Mouse (Mus musculus) thymus, adult 2 months (tissue): ENCODE results near the gene Xpo1. TPM values are rescaled to one million over a fixed set of nuclear protein-coding genes. Genes with fewer than 3 reads are reported as not detected.

Source experiments
- DNase-seq: peaks from one replicate; pipeline ENCODE4 v3.0.0; 2021
- H3K27ac ChIP-seq: fragments of 200-500 bp; 2 replicates; pipeline ENCODE4 v1.5.1; 2012; ENCODE audit warnings: low read length, control low read depth; ENCODE audit not compliant: control insufficient read depth, insufficient read depth
- H3K27me3 ChIP-seq: fragments of 200-500 bp; 2 replicates; pipeline ENCODE4 v1.6.1; 2012; ENCODE audit warnings: mild to moderate bottlenecking, low read length, moderate library complexity, mixed read lengths; ENCODE audit not compliant: control insufficient read depth, insufficient read depth
- H3K36me3 ChIP-seq: fragments of 200-500 bp; 2 replicates; pipeline ENCODE4 v1.6.1; 2012; ENCODE audit warnings: mild to moderate bottlenecking, low read length, moderate library complexity; ENCODE audit not compliant: control insufficient read depth, insufficient read depth
- H3K4me1 ChIP-seq: fragments of 200-500 bp; replicated peaks from 2 replicates; pipeline ENCODE4 v1.6.1; 2012; ENCODE audit warnings: low read length; ENCODE audit not compliant: control insufficient read depth, insufficient read depth
- H3K4me3 ChIP-seq: fragments of 200-500 bp; 2 replicates; pipeline ENCODE4 v1.5.1; 2012; ENCODE audit warnings: mild to moderate bottlenecking, low read length, control low read depth, moderate library complexity; ENCODE audit not compliant: control insufficient read depth, insufficient read depth
- CTCF ChIP-seq: fragments of 200-500 bp; IDR thresholded peaks from 2 replicates; pipeline ENCODE4 v1.5.1; 2012; ENCODE audit warnings: mild to moderate bottlenecking, control low read depth, low read length, moderate library complexity, borderline replicate concordance; ENCODE audit not compliant: control insufficient read depth, poor library complexity, insufficient read depth; ENCODE audit errors: extremely low read depth
- POLR2A ChIP-seq: fragments of 200-500 bp; IDR thresholded peaks from 2 replicates; pipeline ENCODE4 v1.6.1; 2012; ENCODE audit warnings: mild to moderate bottlenecking, low read length, control low read depth, moderate library complexity; ENCODE audit not compliant: control insufficient read depth, poor library complexity, insufficient read depth; ENCODE audit errors: extremely low read depth
- WGBS: fragments of 180-500 bp; shearing (Covaris S2); methylation state at CpG from one replicate; pipeline ENCODE4 v1.1.7; 2018; 5-methylcytosine and 5-hydroxymethylcytosine counted together
- polyA plus RNA-seq: library from polyadenylated mRNA; depleted of rRNA; stranded (reverse); fragments of >200 nt; gene quantifications from 2 replicates; pipeline ENCODE4 v1.2.3, GENCODE M21; 2012; rRNA removed

The Xpo1 gene
- polyA plus RNA-seq, 1 experiment = 9.7 TPM

GRCm38 (mm10) chr11:23306764-23307565, 51.1 kb downstream of the Xpo1 start, which contains the start of gene Usp34:
Usp34 (plus strand) TSS chr11:23306895.
- Histone ChIP-seq H3K4me3 (peak within 1 kb of the TSS; percentile 83), H3K27ac (peak within 1 kb of the TSS; percentile 82), H3K36me3 (no peaks in the 10 kb centered on the region), H3K27me3 (no peaks in the 10 kb centered on the region), H3K4me1 (peaks cover 5% of the 10 kb centered on the region; the same call in 1 of the 2 replicates)
- WGBS = under 1% methylated on average over 69 of the region's 80 CpGs
- peak; percentile 64 for DNase-seq
- TF ChIP-seq POLR2A (no peak), CTCF (no peak)

GRCm38 (mm10) chr11:23307566-23307920, 51.7 kb downstream of the Xpo1 start:
- no peak for DNase-seq
- TF ChIP-seq POLR2A = no peak
- no peak for TF ChIP-seq CTCF
- WGBS = 3% methylated on average over 6 of the region's 6 CpGs
- no peak overlapping the region for H3K27ac ChIP-seq
- no peaks in the 10 kb centered on the region for H3K36me3 ChIP-seq
- peaks cover 5% of the 10 kb centered on the region; the same call in 1 of the 2 replicates for H3K4me1 ChIP-seq
- H3K27me3 ChIP-seq = no peaks in the 10 kb centered on the region
- H3K4me3 ChIP-seq = peak overlapping the region; percentile 83; the same call in 1 of the 2 replicates

- H3K27me3 ChIP-seq = no peaks in the 10 kb centered on the region
- H3K27ac ChIP-seq = no peak overlapping the region
- TF ChIP-seq CTCF = no peak
- no peak for TF ChIP-seq POLR2A
- no peaks in the 10 kb centered on the region for H3K36me3 ChIP-seq
- 93% methylated on average over 1 of the region's 1 CpGs for WGBS
- no peaks in the 10 kb centered on the region for H3K4me1 ChIP-seq
- H3K4me3 ChIP-seq = no peak overlapping the region
- DNase-seq = no peak
Observed at GRCm38 (mm10) chr11:23313496-23313895, 57.7 kb downstream of the Xpo1 start.

- Histone ChIP-seq H3K4me1 (no peaks in the 10 kb centered on the region), H3K27ac (no peak overlapping the region), H3K36me3 (no peaks in the 10 kb centered on the region), H3K27me3 (no peaks in the 10 kb centered on the region), H3K4me3 (no peak overlapping the region)
- 93% methylated on average over 2 of the region's 2 CpGs for WGBS
- TF ChIP-seq CTCF (no peak), POLR2A (no peak)
- no peak for DNase-seq
Observed at GRCm38 (mm10) chr11:23329413-23329812, 73.6 kb downstream of the Xpo1 start.

GRCm38 (mm10) chr11:23332136-23332535, 76.3 kb downstream of the Xpo1 start:
- H3K27me3 ChIP-seq = no peaks in the 10 kb centered on the region
- 93% methylated on average over 3 of the region's 3 CpGs for WGBS
- no peak for TF ChIP-seq CTCF
- no peak for TF ChIP-seq POLR2A
- H3K4me3 ChIP-seq = no peak overlapping the region
- H3K36me3 ChIP-seq = no peaks in the 10 kb centered on the region
- H3K4me1 ChIP-seq = no peaks in the 10 kb centered on the region
- H3K27ac ChIP-seq = no peak overlapping the region
- DNase-seq = no peak

- 51% methylated on average over 1 of the region's 1 CpGs for WGBS
- no peak for DNase-seq
- H3K27ac ChIP-seq = no peak overlapping the region
- H3K4me3 ChIP-seq = no peak overlapping the region
- H3K27me3 ChIP-seq = no peaks in the 10 kb centered on the region
- H3K4me1 ChIP-seq = no peaks in the 10 kb centered on the region
- TF ChIP-seq CTCF = no peak
- TF ChIP-seq POLR2A = no peak
- H3K36me3 ChIP-seq = no peaks in the 10 kb centered on the region; the same call in 1 of the 2 replicates
Observed at GRCm38 (mm10) chr11:23335160-23335559, 79.3 kb downstream of the Xpo1 start.

Other genes with a start within 250 kb of the Xpo1 start
- 0.17 and 0.66 TPM in 2 replicates for gene Fam161a, start 248.5 kb upstream of the Xpo1 start, polyA plus RNA-seq
- 17.5 and 20.7 TPM in 2 replicates for gene Usp34, start 50.9 kb downstream of the Xpo1 start, polyA plus RNA-seq
- 9.0 and 9.6 TPM in 2 replicates for gene Ahsa2, start 242.0 kb downstream of the Xpo1 start, polyA plus RNA-seq